Mouse (Mus musculus): ENCODE measurements around the gene Mafg. TPM values are rescaled to one million over a fixed set of nuclear protein-coding genes. Genes with fewer than 3 reads are reported as not detected.

Mafg gene
- total RNA-seq, 2 experiments from 2014 or later: 83.3 to 85.8 TPM

Small RNA genes lying within 50 kb of the gene (microRNA-seq; reads per million reads assigned to microRNA genes)
- gene Mir6936: not detected

Other genes starting within 250 kb of the Mafg start
- gene Nploc4, start 195.9 kb downstream of the Mafg start, total RNA-seq (2021): 10 to 100 TPM; 63.8 to 66.2 TPM
- gene Tspan10, start 191.0 kb downstream of the Mafg start, total RNA-seq (2021): 10 to 100 TPM in 1 of 2 experiments, under 1 TPM in 1; 0.77 to 13.3 TPM
- gene Pde6g, start 180.1 kb downstream of the Mafg start, total RNA-seq (2021): under 1 TPM; 0.22 to 0.32 TPM
- gene Oxld1, start 175.5 kb downstream of the Mafg start, total RNA-seq (2021): 1 to 10 TPM; 7.9 to 9.6 TPM
- 10 to 100 TPM; 21.2 to 24.6 TPM for gene Ccdc137, start 175.5 kb downstream of the Mafg start, total RNA-seq (2021)
- 10 to 100 TPM; 43.9 to 46.0 TPM for gene Arl16, start 166.0 kb downstream of the Mafg start, total RNA-seq (2021)
- gene Mrpl12, start 149.0 kb downstream of the Mafg start, total RNA-seq (2021): 10 to 100 TPM; 74.4 to 74.5 TPM
- gene Slc25a10, start 141.8 kb downstream of the Mafg start, total RNA-seq (2021): 10 to 100 TPM; 27.2 to 27.6 TPM
- gene Gcgr, start 102.9 kb downstream of the Mafg start, total RNA-seq (2021): under 1 TPM in 1 of 2 experiments, not detected in 1; 0.18 TPM
- gene Mcrip1, start 83.9 kb downstream of the Mafg start, total RNA-seq (2021): 100 to 1,000 TPM; 105 to 113 TPM
- gene Ppp1r27, start 82.5 kb downstream of the Mafg start, total RNA-seq (2021): not detected
- 100 to 1,000 TPM; 187 to 203 TPM for gene P4hb, start 60.3 kb downstream of the Mafg start, total RNA-seq (2021)
- 100 to 1,000 TPM; 351 to 368 TPM for gene Arhgdia, start 52.0 kb downstream of the Mafg start, total RNA-seq (2021)
- gene Alyref, start 35.2 kb downstream of the Mafg start, total RNA-seq (2021): 100 to 1,000 TPM; 111 to 113 TPM
- 100 to 1,000 TPM; 113 to 115 TPM for gene Anapc11, start 35.2 kb downstream of the Mafg start, total RNA-seq (2021)
- gene Npb, start 25.1 kb downstream of the Mafg start, total RNA-seq (2021): 1 to 10 TPM in 1 of 2 experiments, not detected in 1; 1.4 TPM
- 100 to 1,000 TPM; 144 to 168 TPM for gene Pcyt2, start 15.7 kb downstream of the Mafg start, total RNA-seq (2021)
- 10 to 100 TPM; 37.5 to 38.0 TPM for gene Sirt7, start 8.4 kb downstream of the Mafg start, total RNA-seq (2021)
- 1 to 10 TPM; 6.1 to 8.3 TPM for gene Pycr1, start 10.2 kb upstream of the Mafg start, total RNA-seq (2021)
- 1 to 10 TPM; 1.0 to 2.9 TPM for gene Myadml2, start 14.6 kb upstream of the Mafg start, total RNA-seq (2021)
- 1 to 10 TPM; 4.7 to 7.8 TPM for gene Notum, start 27.6 kb upstream of the Mafg start, total RNA-seq (2021)
- gene Aspscr1, start 39.4 kb upstream of the Mafg start, total RNA-seq (2021): 10 to 100 TPM; 79.1 TPM
- gene Cenpx, start 80.1 kb upstream of the Mafg start, total RNA-seq (2021): 10 to 100 TPM; 31.2 to 35.1 TPM
- 10 to 100 TPM; 76.4 to 78.9 TPM for gene Lrrc45, start 80.3 kb upstream of the Mafg start, total RNA-seq (2021)
- gene Rac3, start 87.9 kb upstream of the Mafg start, total RNA-seq (2021): 100 to 1,000 TPM; 505 to 551 TPM
- gene Dcxr, start 93.7 kb upstream of the Mafg start, total RNA-seq (2021): 1 to 10 TPM; 2.5 to 3.2 TPM
- gene Cbr2, start 98.5 kb upstream of the Mafg start, total RNA-seq (2021): 1 to 10 TPM; 2.9 to 3.0 TPM
- gene Hmga1b, start 129.2 kb upstream of the Mafg start, total RNA-seq (2021): 10 to 100 TPM; 29.6 to 85.6 TPM
- gene Rfng, start 150.6 kb upstream of the Mafg start, total RNA-seq (2021): 10 to 100 TPM; 82.1 to 87.1 TPM
- gene Gps1, start 150.7 kb upstream of the Mafg start, total RNA-seq (2021): 100 to 1,000 TPM; 142 to 154 TPM
- gene Dus1l, start 162.8 kb upstream of the Mafg start, total RNA-seq (2021): 10 to 100 TPM; 40.2 to 45.5 TPM
- gene Fasn, start 190.9 kb upstream of the Mafg start, total RNA-seq (2021): 100 to 1,000 TPM; 448 to 457 TPM

All from left cerebral cortex, postnatal 4 days (tissue).